Mouse (Mus musculus) lung, embryonic 15.5 days (tissue): ENCODE measurements around the gene Vmn1r82. TPM values are rescaled to one million over a fixed set of nuclear protein-coding genes. Genes with fewer than 3 reads are reported as not detected.

Experiments used
- ATAC-seq: fragments of 200-750 bp; cut with Nextera tagmentation; 2 replicates; pipeline ENCODE4 v1.8.0; 2017; ENCODE audit warnings: moderate number of reproducible peaks, borderline replicate concordance; ENCODE audit not compliant: low FRiP score, low TSS enrichment; ENCODE audit errors: extremely low read depth
- H3K27ac ChIP-seq: fragments of 300-500 bp; sonication (generic); 2 replicates; pipeline ENCODE4 v1.5.1; 2015; ENCODE audit warnings: moderate library complexity, mild to moderate bottlenecking, inconsistent platforms
- H3K27me3 ChIP-seq: fragments of 300-500 bp; sonication (generic); 2 replicates; pipeline ENCODE4 v1.6.1; 2015; ENCODE audit warnings: inconsistent platforms
- H3K36me3 ChIP-seq: fragments of 300-500 bp; sonication (generic); 2 replicates; pipeline ENCODE4 v1.6.1; 2015; ENCODE audit warnings: inconsistent platforms
- H3K4me1 ChIP-seq: fragments of 300-500 bp; sonication (generic); 2 replicates; pipeline ENCODE4 v1.6.1; 2015; ENCODE audit warnings: inconsistent platforms
- H3K4me2 ChIP-seq: fragments of 300-500 bp; sonication (generic); 2 replicates; pipeline ENCODE4 v1.6.1; 2015; ENCODE audit warnings: inconsistent platforms, mild to moderate bottlenecking, moderate library complexity
- H3K4me3 ChIP-seq: fragments of 300-500 bp; sonication (generic); 2 replicates; pipeline ENCODE4 v1.5.1; 2015; ENCODE audit warnings: mild to moderate bottlenecking, inconsistent platforms
- H3K9ac ChIP-seq: fragments of 300-500 bp; sonication (generic); 2 replicates; pipeline ENCODE4 v1.6.1; 2015; ENCODE audit warnings: inconsistent platforms
- H3K9me3 ChIP-seq: fragments of 300-500 bp; sonication (generic); 2 replicates; pipeline ENCODE4 v1.6.1; 2016; ENCODE audit warnings: inconsistent platforms
- WGBS: fragments of 180-500 bp; shearing (Covaris S2); methylation state at CpG from one replicate; pipeline ENCODE4 v1.1.7; 2015; 5-methylcytosine and 5-hydroxymethylcytosine counted together
- polyA plus RNA-seq: library from polyadenylated mRNA; unstranded; fragments of >200 nt; fragmentation: Nextera tagmentation; extraction: Ambion mirVana; gene quantifications from 2 replicates; pipeline ENCODE4 v1.2.1, GENCODE M21; 2015

Vmn1r82 gene
- polyA plus RNA-seq, result not detected in 2 replicates

DNA sequence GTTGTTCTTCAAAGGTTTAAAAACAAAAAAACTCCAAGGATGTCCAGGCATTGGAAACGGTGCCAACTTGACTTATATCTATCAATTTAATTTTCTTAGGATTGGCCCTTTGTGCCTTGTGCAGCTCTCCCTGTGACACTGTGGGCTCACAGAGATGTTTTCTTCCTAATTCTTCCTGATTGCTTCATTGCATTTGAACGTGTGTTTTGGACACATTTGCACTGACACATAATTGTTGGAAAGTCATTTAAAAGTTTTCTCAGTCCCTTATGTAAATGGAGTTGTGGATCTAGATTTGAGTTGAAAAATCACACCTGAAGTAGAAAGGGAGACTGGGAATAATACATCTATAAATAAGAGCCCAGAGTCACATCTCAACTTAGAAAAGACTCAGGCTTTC, at the start of gene Vmn1r82:
TSS of gene Vmn1r82 (plus strand) at position 301 of the 400 bp plus-strand sequence.
- no peak within 1 kb of the TSS for H3K9ac ChIP-seq
- H3K36me3 ChIP-seq, result no peaks in the 10 kb centered on the region
- no peaks in the 10 kb centered on the region for H3K4me1 ChIP-seq

DNA sequence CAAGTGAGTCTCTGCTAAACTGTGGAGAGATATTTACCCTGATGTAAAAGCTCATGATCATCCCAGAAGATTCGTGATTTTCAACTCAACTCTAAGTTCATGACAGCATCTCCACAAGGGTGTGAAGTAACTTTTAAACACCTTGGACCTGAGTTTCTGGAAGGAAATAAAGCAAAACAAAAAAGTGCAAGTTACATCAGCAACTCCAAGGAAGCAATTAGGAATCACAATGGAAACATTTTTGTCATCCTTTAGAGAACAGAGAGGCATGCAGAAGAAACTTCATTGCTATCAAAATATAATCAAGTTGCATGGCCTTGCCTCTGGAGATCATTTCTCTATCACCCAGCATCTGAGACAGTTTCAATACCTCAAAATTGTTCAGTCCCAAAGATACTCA, 32.1 kb upstream of the Vmn1r82 start, which contains the start of gene Vmn1r81:
TSS of gene Vmn1r81 (minus strand) at position 101 of the 400 bp plus-strand sequence.
- Histone ChIP-seq H3K27me3 (no peaks in the 10 kb centered on the region), H3K9me3 (no peaks in the 10 kb centered on the region), H3K36me3 (no peaks in the 10 kb centered on the region), H3K4me2 (no peak within 1 kb of the TSS), H3K4me3 (no peak within 1 kb of the TSS), H3K4me1 (no peaks in the 10 kb centered on the region), H3K9ac (no peak within 1 kb of the TSS), H3K27ac (no peak within 1 kb of the TSS)
- WGBS, result 55% methylated on average over 1 of the region's 1 CpGs
- ATAC-seq, result no peak

More for the DNA sequence above, at the start of gene Vmn1r82:
- Histone ChIP-seq H3K27me3 (no peaks in the 10 kb centered on the region), H3K27ac (no peak within 1 kb of the TSS), H3K9me3 (no peaks in the 10 kb centered on the region), H3K4me3 (no peak within 1 kb of the TSS), H3K4me2 (no peak within 1 kb of the TSS)
- ATAC-seq, result no peak
- WGBS, result 43% methylated on average over 2 of the region's 2 CpGs

DNA sequence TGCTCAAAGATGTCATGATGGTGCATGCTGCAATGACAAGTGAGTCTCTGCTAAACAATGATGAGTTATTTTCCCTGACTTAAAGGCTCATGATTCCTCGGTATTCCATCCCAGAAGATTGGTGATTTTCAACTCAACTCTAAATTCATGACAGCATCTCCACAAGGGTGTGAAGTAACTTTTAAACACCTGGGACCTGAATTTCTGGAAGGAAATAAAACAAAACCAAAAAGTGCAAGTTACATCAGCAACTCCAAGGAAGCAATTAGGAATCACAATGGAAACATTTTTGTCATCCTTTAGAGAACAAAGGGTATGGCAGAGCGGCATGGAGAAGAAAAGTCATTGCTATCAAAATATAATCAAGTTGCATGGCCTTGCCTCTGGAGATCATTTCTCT, 29.2 kb downstream of the Vmn1r82 start, which contains the start of gene Vmn1r83:
TSS of gene Vmn1r83 (minus strand) at position 101 of the 400 bp plus-strand sequence.
- Histone ChIP-seq H3K27ac (no peak within 1 kb of the TSS), H3K4me3 (no peak within 1 kb of the TSS), H3K9ac (no peak within 1 kb of the TSS), H3K4me2 (no peak within 1 kb of the TSS), H3K36me3 (no peaks in the 10 kb centered on the region), H3K27me3 (no peaks in the 10 kb centered on the region), H3K4me1 (no peaks in the 10 kb centered on the region), H3K9me3 (no peaks in the 10 kb centered on the region; the same call in 1 of the 2 replicates)
- ATAC-seq, result no peak
- WGBS, result 80% methylated on average over 2 of the region's 2 CpGs

Other genes starting within 250 kb of the Vmn1r82 start
- not detected in 2 replicates for gene Vmn1r78, start 150.2 kb upstream of the Vmn1r82 start, polyA plus RNA-seq
- not detected in 2 replicates for gene Vmn1r79, start 129.2 kb upstream of the Vmn1r82 start, polyA plus RNA-seq
- gene Vmn1r80, start 111.1 kb upstream of the Vmn1r82 start, polyA plus RNA-seq, result not detected in 2 replicates
- gene Vmn1r81, start 32.2 kb upstream of the Vmn1r82 start, polyA plus RNA-seq, result not detected in 2 replicates
- gene Vmn1r83, start 29.1 kb downstream of the Vmn1r82 start, polyA plus RNA-seq, result not detected in 2 replicates
- not detected in 2 replicates for gene Vmn1r84, start 68.8 kb downstream of the Vmn1r82 start, polyA plus RNA-seq
- gene Zfp551, start 122.3 kb downstream of the Vmn1r82 start, polyA plus RNA-seq, result 3.3 and 3.6 TPM in 2 replicates
- gene Zfp606, start 177.9 kb downstream of the Vmn1r82 start, polyA plus RNA-seq, result 22.1 and 24.3 TPM in 2 replicates
- gene 2900092C05Rik, start 212.1 kb downstream of the Vmn1r82 start, polyA plus RNA-seq, result not detected in 2 replicates